Mouse (Mus musculus): Measurements from ENCODE around the gene Zfhx3. TPM values are rescaled to one million over a fixed set of nuclear protein-coding genes. Genes with fewer than 3 reads are reported as not detected.
A peak's percentile ranks its signal among the peaks of the same experiment; 100 is the strongest.

The Zfhx3 gene
- polyA plus RNA-seq, 1 experiment from 2014 or later = 6.2 TPM

GRCm38 (mm10) chr8:108599003-108599402, 656.6 kb downstream of the Zfhx3 start:
- 75% methylated on average over 8 of the region's 8 CpGs for WGBS
- Histone ChIP-seq H3K4me1 (peaks cover 19% of the 10 kb centered on the region), H3K27ac (replicated peaks) (no peak overlapping the region), H3K9ac (no peak overlapping the region), H3K27me3 (replicated peaks) (no peaks in the 10 kb centered on the region), H3K4me2 (no peak overlapping the region), H3K4me3 (no peak overlapping the region), H3K36me3 (no peaks in the 10 kb centered on the region), H3K9me3 (peaks cover 7% of the 10 kb centered on the region; the same call in 1 of the 2 replicates)
- ATAC-seq (ENCODE audit: extremely low read depth, insufficient number of reproducible peaks, low FRiP score, low TSS enrichment) = no peak

GRCm38 (mm10) chr8:108599558-108599957, 657.1 kb downstream of the Zfhx3 start:
- Histone ChIP-seq H3K9me3 (peaks cover 7% of the 10 kb centered on the region; the same call in 1 of the 2 replicates), H3K4me2 (peak overlapping the region; percentile 42; the same call in 1 of the 2 replicates), H3K4me3 (no peak overlapping the region), H3K4me1 (peaks cover 15% of the 10 kb centered on the region), H3K36me3 (no peaks in the 10 kb centered on the region), H3K27me3 (replicated peaks) (no peaks in the 10 kb centered on the region), H3K27ac (replicated peaks) (no peak overlapping the region), H3K9ac (0 out of 2 replicates have a peak overlapping the region, but pooled peaks have one; percentile 24)
- ATAC-seq (ENCODE audit: extremely low read depth, insufficient number of reproducible peaks, low FRiP score, low TSS enrichment) = no peak
- 46% methylated on average over 6 of the region's 6 CpGs for WGBS

- Histone ChIP-seq H3K9ac (no peak overlapping the region), H3K27me3 (replicated peaks) (no peaks in the 10 kb centered on the region), H3K4me3 (no peak overlapping the region), H3K4me1 (peaks cover 29% of the 10 kb centered on the region), H3K9me3 (no peaks in the 10 kb centered on the region), H3K4me2 (no peak overlapping the region), H3K27ac (replicated peaks) (no peak overlapping the region; the same call in 1 of the 2 replicates), H3K36me3 (no peaks in the 10 kb centered on the region)
- 29% methylated on average over 5 of the region's 5 CpGs for WGBS
- ATAC-seq (ENCODE audit: extremely low read depth, insufficient number of reproducible peaks, low FRiP score, low TSS enrichment) = no peak
Measured at GRCm38 (mm10) chr8:108608678-108609077, 666.2 kb downstream of the Zfhx3 start.

- no peak overlapping the region for H3K9ac ChIP-seq
- H3K4me2 ChIP-seq = no peak overlapping the region
- 48% methylated on average over 5 of the region's 5 CpGs for WGBS
- ATAC-seq (ENCODE audit: extremely low read depth, insufficient number of reproducible peaks, low FRiP score, low TSS enrichment) = no peak
- H3K27ac ChIP-seq (replicated peaks) = no peak overlapping the region; the same call in 1 of the 2 replicates
- no peaks in the 10 kb centered on the region for H3K9me3 ChIP-seq
- H3K4me3 ChIP-seq = no peak overlapping the region
- H3K36me3 ChIP-seq = no peaks in the 10 kb centered on the region
- no peaks in the 10 kb centered on the region for H3K27me3 ChIP-seq (replicated peaks)
- H3K4me1 ChIP-seq = peaks cover 29% of the 10 kb centered on the region
Measured at GRCm38 (mm10) chr8:108609114-108609513, 666.7 kb downstream of the Zfhx3 start.

- Histone ChIP-seq H3K36me3 (no peaks in the 10 kb centered on the region), H3K4me1 (peaks cover 29% of the 10 kb centered on the region), H3K27ac (replicated peaks) (no peak overlapping the region), H3K9me3 (no peaks in the 10 kb centered on the region), H3K27me3 (replicated peaks) (no peaks in the 10 kb centered on the region), H3K4me2 (no peak overlapping the region), H3K4me3 (no peak overlapping the region), H3K9ac (no peak overlapping the region)
- ATAC-seq (ENCODE audit: extremely low read depth, insufficient number of reproducible peaks, low FRiP score, low TSS enrichment) = no peak
- 80% methylated on average over 9 of the region's 9 CpGs for WGBS
Measured at GRCm38 (mm10) chr8:108611141-108611674, 668.8 kb downstream of the Zfhx3 start.

GRCm38 (mm10) chr8:108611792-108612413, 669.5 kb downstream of the Zfhx3 start:
- H3K9me3 ChIP-seq = no peaks in the 10 kb centered on the region
- 44% methylated on average over 11 of the region's 11 CpGs for WGBS
- no peak overlapping the region for H3K27ac ChIP-seq (replicated peaks)
- H3K9ac ChIP-seq = no peak overlapping the region
- H3K4me2 ChIP-seq = peak overlapping the region; percentile 14
- H3K36me3 ChIP-seq = no peaks in the 10 kb centered on the region
- H3K27me3 ChIP-seq (replicated peaks) = no peaks in the 10 kb centered on the region
- H3K4me1 ChIP-seq = peaks cover 26% of the 10 kb centered on the region
- H3K4me3 ChIP-seq = no peak overlapping the region
- no peak for ATAC-seq (ENCODE audit: extremely low read depth, insufficient number of reproducible peaks, low FRiP score, low TSS enrichment)

GRCm38 (mm10) chr8:108612815-108613214, 670.4 kb downstream of the Zfhx3 start:
- H3K36me3 ChIP-seq = no peaks in the 10 kb centered on the region
- no peaks in the 10 kb centered on the region for H3K27me3 ChIP-seq (replicated peaks)
- peaks cover 24% of the 10 kb centered on the region for H3K4me1 ChIP-seq
- no peak overlapping the region for H3K9ac ChIP-seq
- ATAC-seq (ENCODE audit: extremely low read depth, insufficient number of reproducible peaks, low FRiP score, low TSS enrichment) = no peak
- H3K4me2 ChIP-seq = peak overlapping the region; percentile 14; the same call in 1 of the 2 replicates
- no peaks in the 10 kb centered on the region for H3K9me3 ChIP-seq
- H3K4me3 ChIP-seq = no peak overlapping the region
- no peak overlapping the region for H3K27ac ChIP-seq (replicated peaks)
- WGBS = 16% methylated on average over 5 of the region's 5 CpGs

- Histone ChIP-seq H3K36me3 (no peaks in the 10 kb centered on the region), H3K9ac (no peak overlapping the region), H3K4me2 (no peak overlapping the region), H3K4me3 (no peak overlapping the region), H3K4me1 (peaks cover 23% of the 10 kb centered on the region), H3K27me3 (replicated peaks) (no peaks in the 10 kb centered on the region), H3K27ac (replicated peaks) (no peak overlapping the region), H3K9me3 (no peaks in the 10 kb centered on the region)
- no peak for ATAC-seq (ENCODE audit: extremely low read depth, insufficient number of reproducible peaks, low FRiP score, low TSS enrichment)
- WGBS = 51% methylated on average over 2 of the region's 2 CpGs
Measured at GRCm38 (mm10) chr8:108613280-108613679, 670.8 kb downstream of the Zfhx3 start.

GRCm38 (mm10) chr8:108621296-108621695, 678.9 kb downstream of the Zfhx3 start:
- H3K9me3 ChIP-seq = no peaks in the 10 kb centered on the region
- WGBS = 51% methylated on average over 7 of the region's 7 CpGs
- ATAC-seq (ENCODE audit: extremely low read depth, insufficient number of reproducible peaks, low FRiP score, low TSS enrichment) = no peak
- no peak overlapping the region for H3K9ac ChIP-seq
- 0 out of 2 replicates have a peak, but pooled peaks cover 6% of the 10 kb centered on the region for H3K4me1 ChIP-seq
- no peak overlapping the region for H3K4me2 ChIP-seq
- no peaks in the 10 kb centered on the region for H3K36me3 ChIP-seq
- no peak overlapping the region for H3K27ac ChIP-seq (replicated peaks)
- H3K27me3 ChIP-seq (replicated peaks) = no peaks in the 10 kb centered on the region
- no peak overlapping the region for H3K4me3 ChIP-seq

GRCm38 (mm10) chr8:108623660-108624059, 681.2 kb downstream of the Zfhx3 start:
- 32% methylated on average over 5 of the region's 5 CpGs for WGBS

GRCm38 (mm10) chr8:108625571-108626120, 683.2 kb downstream of the Zfhx3 start:
- Histone ChIP-seq H3K36me3 (no peaks in the 10 kb centered on the region), H3K4me1 (0 out of 2 replicates have a peak, but pooled peaks cover 6% of the 10 kb centered on the region), H3K27me3 (replicated peaks) (no peaks in the 10 kb centered on the region), H3K9me3 (no peaks in the 10 kb centered on the region), H3K27ac (replicated peaks) (no peak overlapping the region), H3K9ac (no peak overlapping the region), H3K4me2 (no peak overlapping the region), H3K4me3 (no peak overlapping the region)
- ATAC-seq (ENCODE audit: extremely low read depth, insufficient number of reproducible peaks, low FRiP score, low TSS enrichment) = no peak
- 74% methylated on average over 9 of the region's 9 CpGs for WGBS

More at GRCm38 (mm10) chr8:108623660-108624059, 681.2 kb downstream of the Zfhx3 start:
- Histone ChIP-seq H3K27ac (replicated peaks) (no peak overlapping the region), H3K4me2 (no peak overlapping the region), H3K4me3 (no peak overlapping the region), H3K9me3 (no peaks in the 10 kb centered on the region), H3K9ac (no peak overlapping the region), H3K4me1 (0 out of 2 replicates have a peak, but pooled peaks cover 6% of the 10 kb centered on the region), H3K27me3 (replicated peaks) (no peaks in the 10 kb centered on the region), H3K36me3 (no peaks in the 10 kb centered on the region)
- ATAC-seq (ENCODE audit: extremely low read depth, insufficient number of reproducible peaks, low FRiP score, low TSS enrichment) = no peak
